Mouse (Mus musculus) heart, embryonic 13.5 days (tissue): ENCODE measurements around the gene Iqck. TPM values are rescaled to one million over a fixed set of nuclear protein-coding genes. Genes with fewer than 3 reads are reported as not detected.

Experiments
- ATAC-seq: fragments of 200-750 bp; cut with Nextera tagmentation; 2 replicates; pipeline ENCODE4 v1.8.0; 2017; ENCODE audit warnings: moderate TSS enrichment; ENCODE audit not compliant: insufficient number of reproducible peaks, low FRiP score, low TSS enrichment; ENCODE audit errors: extremely low read depth
- H3K27ac ChIP-seq: fragments of 300-500 bp; sonication (generic); replicated peaks from 2 replicates; pipeline ENCODE4 v1.5.1; 2015; ENCODE audit warnings: moderate library complexity, mild to moderate bottlenecking, inconsistent platforms
- H3K27me3 ChIP-seq: fragments of 300-500 bp; sonication (generic); replicated peaks from 2 replicates; pipeline ENCODE4 v1.6.1; 2015; ENCODE audit warnings: mild to moderate bottlenecking, inconsistent platforms
- H3K36me3 ChIP-seq: fragments of 300-500 bp; sonication (generic); 2 replicates; pipeline ENCODE4 v1.6.1; 2015; ENCODE audit warnings: mild to moderate bottlenecking, inconsistent platforms
- H3K4me1 ChIP-seq: fragments of 300-500 bp; sonication (generic); 2 replicates; pipeline ENCODE4 v1.6.1; 2015; ENCODE audit warnings: inconsistent platforms
- H3K4me2 ChIP-seq: fragments of 300-500 bp; sonication (generic); 2 replicates; pipeline ENCODE4 v1.6.1; 2015; ENCODE audit warnings: inconsistent platforms, mild to moderate bottlenecking, moderate library complexity
- H3K4me3 ChIP-seq: fragments of 300-500 bp; sonication (generic); 2 replicates; pipeline ENCODE4 v1.5.1; 2015; ENCODE audit warnings: moderate library complexity, mild to moderate bottlenecking, inconsistent platforms
- H3K9ac ChIP-seq: fragments of 300-500 bp; sonication (generic); 2 replicates; pipeline ENCODE4 v1.6.1; 2015; ENCODE audit warnings: inconsistent platforms, mild to moderate bottlenecking, moderate library complexity
- H3K9me3 ChIP-seq: fragments of 300-500 bp; sonication (generic); 2 replicates; pipeline ENCODE4 v1.6.1; 2016; ENCODE audit warnings: inconsistent platforms
- WGBS: fragments of 180-500 bp; shearing (Covaris S2); methylation state at CpG from one replicate; pipeline ENCODE4 v1.1.7; 2015; ENCODE audit warnings: mixed read lengths; 5-methylcytosine and 5-hydroxymethylcytosine counted together
- polyA plus RNA-seq: library from polyadenylated mRNA; unstranded; fragments of >200 nt; fragmentation: Nextera tagmentation; extraction: Ambion mirVana; gene quantifications from 2 replicates; pipeline ENCODE4 v1.2.1, GENCODE M21; 2015

The Iqck gene
- polyA plus RNA-seq, 1 experiment from 2014 or later: 0.96 TPM

DNA sequence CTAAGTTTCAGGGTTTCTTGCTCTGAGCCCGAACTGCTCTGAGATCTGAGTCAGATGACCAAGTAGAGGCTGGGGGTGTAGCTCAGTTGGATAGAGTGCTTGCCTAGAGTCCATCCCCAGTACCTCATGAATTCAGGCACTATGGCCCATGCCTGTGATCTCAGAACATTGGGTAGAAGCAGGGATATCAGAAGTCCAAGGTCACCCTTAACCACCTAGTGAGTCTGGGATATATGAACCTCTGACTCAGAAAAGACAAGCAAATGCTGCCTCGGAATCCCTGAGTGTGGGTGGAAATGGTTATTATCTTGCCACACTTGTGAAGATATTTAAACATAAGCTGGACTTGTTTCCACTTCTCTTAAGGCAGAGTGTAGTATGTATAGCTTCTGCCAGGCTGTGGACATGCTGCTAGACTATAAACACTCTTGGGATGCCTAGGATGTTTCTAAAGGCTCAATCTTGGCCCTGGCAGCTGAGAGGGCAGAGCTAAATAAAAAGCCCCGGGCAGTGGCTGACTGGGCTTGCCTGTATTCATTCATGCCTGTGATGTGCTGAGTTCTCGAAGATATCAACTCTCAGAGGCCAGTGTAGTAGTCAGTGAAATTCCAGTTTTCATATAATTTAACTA, 101.2 kb downstream of the Iqck start:
- Histone ChIP-seq H3K9ac (no peak overlapping the region), H3K4me1 (peaks cover 38% of the 10 kb centered on the region), H3K4me2 (no peak overlapping the region), H3K4me3 (no peak overlapping the region), H3K27ac (peak overlapping the region; percentile 78), H3K27me3 (no peaks in the 10 kb centered on the region), H3K9me3 (no peaks in the 10 kb centered on the region), H3K36me3 (no peaks in the 10 kb centered on the region)
- 43% methylated on average over 4 of the region's 4 CpGs for WGBS
- no peak for ATAC-seq

- Histone ChIP-seq H3K36me3 (no peaks in the 10 kb centered on the region), H3K4me2 (no peak overlapping the region; the same call in 1 of the 2 replicates), H3K4me1 (peaks cover 26% of the 10 kb centered on the region), H3K27ac (0 out of 2 replicates have a peak overlapping the region, but pooled peaks have one; percentile 20), H3K4me3 (no peak overlapping the region), H3K9me3 (no peaks in the 10 kb centered on the region), H3K27me3 (no peaks in the 10 kb centered on the region), H3K9ac (no peak overlapping the region)
- 51% methylated on average over 7 of the region's 7 CpGs for WGBS
- ATAC-seq: no peak
Observed at GRCm38 (mm10) chr7:118959209-118959608, 103.7 kb downstream of the Iqck start.

- Histone ChIP-seq H3K4me2 (no peak overlapping the region), H3K9me3 (no peaks in the 10 kb centered on the region), H3K27me3 (no peaks in the 10 kb centered on the region), H3K36me3 (no peaks in the 10 kb centered on the region), H3K4me1 (peaks cover 9% of the 10 kb centered on the region), H3K27ac (no peak overlapping the region), H3K9ac (no peak overlapping the region), H3K4me3 (no peak overlapping the region)
- ATAC-seq: no peak
- whole genome bisulfite sequencing: 4% methylated on average over 2 of the region's 3 CpGs
Observed at GRCm38 (mm10) chr7:118964777-118965176, 109.2 kb downstream of the Iqck start.

DNA sequence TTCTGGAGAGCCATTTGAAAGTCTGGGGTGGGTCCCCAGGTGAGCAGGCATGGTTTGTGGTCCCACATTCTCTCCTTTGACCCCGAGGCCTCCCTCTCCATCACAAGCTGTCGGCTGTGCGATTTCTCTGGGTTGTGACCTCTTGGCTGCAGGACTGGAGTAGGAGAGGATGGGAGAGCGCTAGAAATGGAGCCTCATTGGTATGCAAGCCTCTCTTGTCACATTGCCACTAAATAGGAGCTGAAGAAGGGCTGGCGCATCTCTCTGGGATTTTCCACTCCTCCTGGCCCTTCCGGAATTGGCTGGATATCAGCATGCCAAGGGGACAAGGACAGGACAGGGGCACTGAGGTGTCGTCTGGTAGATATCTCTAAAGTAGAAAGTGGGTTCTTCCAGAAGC, 109.6 kb downstream of the Iqck start:
- H3K4me1 ChIP-seq: peaks cover 5% of the 10 kb centered on the region
- 18% methylated on average over 7 of the region's 7 CpGs for WGBS
- no peaks in the 10 kb centered on the region for H3K27me3 ChIP-seq
- H3K4me3 ChIP-seq: no peak overlapping the region
- ATAC-seq: no peak
- H3K36me3 ChIP-seq: no peaks in the 10 kb centered on the region
- no peak overlapping the region for H3K4me2 ChIP-seq
- no peaks in the 10 kb centered on the region for H3K9me3 ChIP-seq
- H3K27ac ChIP-seq: no peak overlapping the region
- H3K9ac ChIP-seq: no peak overlapping the region

GRCm38 (mm10) chr7:118968870-118969269, 113.3 kb downstream of the Iqck start:
- H3K4me3 ChIP-seq: no peak overlapping the region
- 65% methylated on average over 3 of the region's 3 CpGs for WGBS
- no peak for ATAC-seq

GRCm38 (mm10) chr7:118971499-118971898, 115.9 kb downstream of the Iqck start:
- peaks cover 14% of the 10 kb centered on the region for H3K4me1 ChIP-seq
- H3K9me3 ChIP-seq: no peaks in the 10 kb centered on the region
- WGBS: 65% methylated on average over 8 of the region's 8 CpGs
- H3K4me3 ChIP-seq: no peak overlapping the region
- no peaks in the 10 kb centered on the region for H3K27me3 ChIP-seq
- no peak overlapping the region for H3K4me2 ChIP-seq
- ATAC-seq: no peak
- H3K27ac ChIP-seq: no peak overlapping the region
- H3K9ac ChIP-seq: no peak overlapping the region
- peaks cover 25% of the 10 kb centered on the region for H3K36me3 ChIP-seq

More at GRCm38 (mm10) chr7:118968870-118969269, 113.3 kb downstream of the Iqck start:
- H3K4me1 ChIP-seq: peaks cover 5% of the 10 kb centered on the region
- H3K27ac ChIP-seq: no peak overlapping the region
- no peaks in the 10 kb centered on the region for H3K9me3 ChIP-seq
- H3K36me3 ChIP-seq: peaks cover 15% of the 10 kb centered on the region
- no peak overlapping the region for H3K9ac ChIP-seq
- H3K4me2 ChIP-seq: no peak overlapping the region
- no peaks in the 10 kb centered on the region for H3K27me3 ChIP-seq

DNA sequence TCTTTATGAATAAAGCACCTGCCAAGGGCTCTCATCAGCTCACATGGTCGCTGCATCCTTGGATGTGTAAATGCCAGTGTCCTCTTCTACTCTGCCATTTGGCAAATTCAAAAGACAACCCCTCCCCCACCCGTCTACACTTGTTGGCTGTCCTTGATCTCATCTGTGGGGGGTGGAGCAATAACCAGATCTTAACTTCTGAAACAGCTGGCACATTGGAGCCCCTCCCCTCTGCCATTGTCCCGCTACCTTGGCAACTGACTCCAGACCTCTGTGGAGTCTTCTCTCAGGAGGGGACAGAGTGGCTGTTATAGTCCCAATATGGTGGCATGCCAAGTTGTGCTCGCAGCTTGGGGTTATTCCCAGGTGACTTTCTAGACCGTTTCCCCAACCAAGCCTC, 116.8 kb downstream of the Iqck start:
- H3K9me3 ChIP-seq: no peaks in the 10 kb centered on the region
- peaks cover 25% of the 10 kb centered on the region for H3K36me3 ChIP-seq
- H3K27ac ChIP-seq: no peak overlapping the region
- 72% methylated on average over 5 of the region's 5 CpGs for WGBS
- no peak for ATAC-seq
- no peaks in the 10 kb centered on the region for H3K27me3 ChIP-seq
- no peak overlapping the region for H3K9ac ChIP-seq
- peaks cover 22% of the 10 kb centered on the region for H3K4me1 ChIP-seq
- H3K4me2 ChIP-seq: no peak overlapping the region
- H3K4me3 ChIP-seq: no peak overlapping the region

DNA sequence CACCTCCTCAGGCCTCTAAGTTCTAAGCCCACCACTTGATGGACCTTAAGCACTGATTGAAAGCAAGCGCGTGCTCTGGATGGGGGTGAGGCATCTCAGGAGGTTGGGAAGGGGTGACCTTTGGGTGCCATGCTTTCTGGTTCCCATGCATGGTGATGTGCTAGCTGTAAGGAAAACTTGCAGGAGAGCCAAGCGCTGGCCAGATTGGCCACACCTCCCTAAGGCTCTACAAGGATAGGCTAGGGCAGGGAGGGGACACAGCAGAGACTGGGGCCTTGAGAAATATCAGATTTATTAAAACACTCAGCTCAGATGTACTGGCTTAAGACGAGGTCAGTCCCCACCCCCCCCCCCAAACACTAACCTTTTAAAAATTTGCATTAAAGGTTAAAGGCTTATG, 117.8 kb downstream of the Iqck start:
- Histone ChIP-seq H3K4me2 (no peak overlapping the region), H3K27me3 (no peaks in the 10 kb centered on the region), H3K4me1 (peaks cover 26% of the 10 kb centered on the region), H3K36me3 (peaks cover 25% of the 10 kb centered on the region), H3K4me3 (no peak overlapping the region), H3K9me3 (no peaks in the 10 kb centered on the region), H3K27ac (no peak overlapping the region), H3K9ac (no peak overlapping the region)
- 86% methylated on average over 4 of the region's 4 CpGs for WGBS
- ATAC-seq: no peak

GRCm38 (mm10) chr7:118975837-118976236, 120.3 kb downstream of the Iqck start:
- Histone ChIP-seq H3K4me2 (peak overlapping the region; percentile 52), H3K27ac (peak overlapping the region; percentile 72)
- WGBS: 39% methylated on average over 3 of the region's 3 CpGs

DNA sequence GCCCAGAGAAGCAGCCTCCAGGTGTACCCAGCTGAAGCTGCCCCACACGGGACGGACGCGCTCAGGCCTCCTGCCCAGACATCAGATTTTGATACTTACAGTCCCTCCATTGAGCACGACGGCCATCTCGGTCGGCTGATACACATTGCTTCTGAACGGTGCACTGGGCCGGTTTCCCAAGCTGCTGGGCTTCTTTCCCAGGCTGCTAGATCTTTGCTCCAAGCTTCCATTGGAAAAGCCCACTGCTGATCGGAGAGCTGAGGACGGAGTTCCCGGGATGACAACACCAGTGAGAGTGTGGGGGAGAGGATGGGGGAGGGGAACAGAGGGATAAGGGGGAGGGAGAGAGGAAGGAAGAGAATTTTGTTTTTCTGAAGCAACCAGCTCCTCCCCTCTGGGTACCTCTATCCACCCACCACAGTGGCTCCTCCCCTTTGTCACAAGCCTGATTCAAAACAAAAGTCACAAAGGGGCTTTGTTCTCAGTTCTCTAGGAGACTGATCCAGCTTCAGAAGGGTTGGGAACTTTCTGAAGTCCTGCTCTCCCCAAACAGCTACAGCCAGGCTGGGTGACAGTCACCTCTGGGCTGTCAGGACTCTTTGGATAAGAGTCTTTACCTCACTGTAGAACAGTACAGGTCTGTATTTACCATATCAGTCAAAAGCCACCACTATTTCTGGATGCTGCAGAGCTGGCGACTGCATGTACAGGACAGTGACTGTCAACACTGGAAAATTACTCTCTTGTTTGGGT, 121.0 kb downstream of the Iqck start:
- Histone ChIP-seq H3K4me1 (peaks cover 31% of the 10 kb centered on the region), H3K27me3 (no peaks in the 10 kb centered on the region), H3K4me2 (peak overlapping the region; percentile 52), H3K36me3 (peaks cover 26% of the 10 kb centered on the region), H3K9me3 (no peaks in the 10 kb centered on the region), H3K27ac (peak overlapping the region; percentile 72), H3K4me3 (peak overlapping the region; percentile 17), H3K9ac (0 out of 2 replicates have a peak overlapping the region, but pooled peaks have one; percentile 58)
- 0 out of 2 replicates have a peak, but pooled peaks have one; percentile 26 for ATAC-seq
- 20% methylated on average over 14 of the region's 14 CpGs for WGBS

More at GRCm38 (mm10) chr7:118975837-118976236, 120.3 kb downstream of the Iqck start:
- Histone ChIP-seq H3K27me3 (no peaks in the 10 kb centered on the region), H3K36me3 (peaks cover 25% of the 10 kb centered on the region), H3K4me1 (peaks cover 26% of the 10 kb centered on the region), H3K4me3 (peak overlapping the region; percentile 17; the same call in 1 of the 2 replicates), H3K9ac (no peak overlapping the region), H3K9me3 (no peaks in the 10 kb centered on the region)
- ATAC-seq: no peak

DNA sequence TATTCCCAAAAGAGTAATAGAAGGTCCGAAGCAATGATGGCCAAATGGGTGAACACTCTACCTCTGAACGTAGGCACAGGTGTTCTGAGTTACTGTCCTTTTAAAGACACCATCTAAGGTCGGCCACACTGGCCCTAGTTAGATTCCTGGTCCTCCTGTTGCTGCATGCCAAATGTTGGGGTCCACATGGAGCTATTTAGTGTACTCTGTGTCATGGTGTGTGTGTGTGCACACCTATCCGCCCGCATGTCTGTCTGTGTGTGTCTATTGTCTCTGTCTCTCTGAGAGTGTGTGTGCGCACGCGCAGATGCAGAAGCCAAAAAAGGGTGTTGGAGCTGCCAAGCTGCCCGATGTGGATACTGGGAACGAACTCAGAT, 121.6 kb downstream of the Iqck start:
- 77% methylated on average over 10 of the region's 10 CpGs for WGBS
- H3K4me2 ChIP-seq: no peak overlapping the region
- no peak overlapping the region for H3K4me3 ChIP-seq
- H3K27me3 ChIP-seq: no peaks in the 10 kb centered on the region
- no peaks in the 10 kb centered on the region for H3K9me3 ChIP-seq
- H3K27ac ChIP-seq: peak overlapping the region; percentile 72; the same call in 1 of the 2 replicates
- no peak for ATAC-seq
- H3K36me3 ChIP-seq: peaks cover 25% of the 10 kb centered on the region
- H3K4me1 ChIP-seq: peaks cover 31% of the 10 kb centered on the region
- H3K9ac ChIP-seq: 0 out of 2 replicates have a peak overlapping the region, but pooled peaks have one; percentile 58
